Comparison of ENCODE assay signal across 20 mouse cellular contexts in the genomic region with DNA sequence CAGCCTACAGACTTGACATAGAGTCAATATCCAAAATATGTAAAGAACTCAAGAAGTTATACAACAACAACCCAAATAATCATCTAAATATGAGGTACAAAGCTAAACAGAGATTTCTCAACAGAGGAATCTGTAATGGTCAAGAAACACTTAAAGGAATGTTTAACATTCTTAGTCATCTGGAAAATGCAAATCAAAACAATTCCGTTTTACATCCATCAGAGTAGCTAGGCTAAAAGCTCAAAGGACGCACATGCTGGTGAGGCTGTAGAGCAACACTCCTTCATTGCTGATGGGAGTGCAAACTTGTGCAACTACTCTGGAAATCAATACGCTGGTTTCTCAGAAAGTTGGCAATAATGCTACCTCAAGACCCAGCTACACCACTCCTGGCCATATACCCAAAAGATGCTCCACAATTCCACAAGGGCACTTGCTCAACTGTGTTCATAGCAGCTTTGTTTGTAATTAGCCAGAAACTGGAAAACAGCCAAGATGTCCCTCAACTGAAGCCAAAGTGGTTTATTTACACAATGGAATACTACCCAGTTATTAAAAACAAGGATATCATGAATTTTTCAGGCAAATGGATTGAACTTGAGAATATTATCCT. TPM values are rescaled to one million over a fixed set of nuclear protein-coding genes. Genes with fewer than 3 reads are reported as not detected.
A peak's percentile ranks its signal among the peaks of the same experiment; 100 is the strongest.
DNase-seq lines count a peak whose midpoint lies in the region; TF ChIP-seq lines count a peak whose summit lies in the region.
"Had no signal": no experiment of that assay in that cellular context is flagged by ENCODE, and none has a peak within 500 bp of the region (broad histone marks: within the 10 kb centered on the region; RNA-seq: fewer than 3 reads in every experiment).

No protein-coding gene starts in this region.

- 18% methylated on average over 3 of the region's 3 CpGs for WGBS in liver, adult 2 months

- no peak overlapping the region; the same call in 1 of the 2 replicates for H3K27ac ChIP-seq in liver, adult 2 months (replicated peaks; ENCODE audit: insufficient read depth, low read depth, low read length)
- H3K27ac ChIP-seq: heart, embryonic 13.5 days; hindbrain, embryonic 10.5 days; layer of hippocampus, adult 2 months; left cerebral cortex, adult 2 months; limb, embryonic 13.5 days; macrophage; midbrain, embryonic 13.5 days had no signal

- peaks cover 5% of the 10 kb centered on the region; the same call in 1 of the 2 replicates for H3K79me2 ChIP-seq in liver, adult 2 months (ENCODE audit: control insufficient read depth, insufficient read depth, low read length)

- peak; percentile 45 for DNase-seq in gastrocnemius, adult 18-20 months (ENCODE audit: low spot score)
- no peak for DNase-seq in gastrocnemius, postnatal 25 days
- peak; percentile 99 for DNase-seq in liver, adult 2 months (ENCODE audit: extremely low read depth, low read depth, low spot score)
- DNase-seq in liver (no peak), adipocyte (ENCODE audit: low spot score) (peak; percentile 86)
- DNase-seq in lung, postnatal 36 days, result peak; percentile 77
- no peak for DNase-seq in right cerebral cortex, adult 18-20 months
- DNase-seq: adrenal gland, postnatal 36 days; embryo, embryonic 11 days; gastrocnemius, postnatal 36 days had no signal

- H3K9ac ChIP-seq in liver, adult 2 months (ENCODE audit: low read depth, low read length), result no peak overlapping the region
- H3K9ac ChIP-seq: heart, embryonic 13.5 days; limb, embryonic 13.5 days; midbrain, embryonic 13.5 days had no signal

- TF ChIP-seq POLR2A in liver, adult 2 months (IDR thresholded peaks at IDR 0.05; ENCODE audit: extremely low read depth, insufficient read depth, low read length), result no peak

- TF ChIP-seq CTCF in liver, adult 2 months (IDR thresholded peaks at IDR 0.05; ENCODE audit: low read depth, low read length), result no peak

- H3K36me3 ChIP-seq in liver, adult 2 months (ENCODE audit: control insufficient read depth, insufficient read depth, low read length), result peaks cover 13% of the 10 kb centered on the region
- H3K36me3 ChIP-seq: heart, embryonic 13.5 days; hindbrain, embryonic 10.5 days; limb, embryonic 13.5 days; midbrain, embryonic 13.5 days had no signal

- H3K4me1 ChIP-seq in liver, adult 2 months (ENCODE audit: control insufficient read depth, insufficient read depth, low read length), result peaks cover 15% of the 10 kb centered on the region; the same call in 1 of the 2 replicates
- H3K4me1 ChIP-seq: hindbrain, embryonic 10.5 days; limb, embryonic 13.5 days; midbrain, embryonic 13.5 days had no signal

- H3K27me3 ChIP-seq in liver, adult 2 months (ENCODE audit: control insufficient read depth, insufficient read depth, low read length), result no peaks in the 10 kb centered on the region
- H3K27me3 ChIP-seq: heart, embryonic 13.5 days; limb, embryonic 13.5 days; midbrain, embryonic 13.5 days had no signal

- no peak overlapping the region for H3K4me3 ChIP-seq in liver, adult 2 months (ENCODE audit: insufficient read depth, low read depth, low read length)
- H3K4me3 ChIP-seq: heart, embryonic 13.5 days; hindbrain, embryonic 10.5 days; layer of hippocampus, adult 2 months; left cerebral cortex, adult 2 months; limb, embryonic 13.5 days; midbrain, embryonic 13.5 days; myocyte had no signal

RNA-seq across cellular contexts. Expression of a gene that starts 41.9 kb away (rescaled TPM):
- total RNA-seq in gastrocnemius, adult 18-20 months (2021), result 10 to 100 TPM; 54.9 to 94.0 TPM
- 10 to 100 TPM; 61.8 to 71.7 TPM for total RNA-seq in gastrocnemius, postnatal 25 days (2021)
- total RNA-seq in liver, adult 2 months (2014; rRNA removed), result 521 and 532 TPM in 2 replicates
- polyA plus RNA-seq in liver, adult 2 months (2012; rRNA removed), result 124 and 141 TPM in 2 replicates
- polyA plus RNA-seq: hindbrain, embryonic 10.5 days; limb, embryonic 13.5 days had no signal

RNA-seq across cellular contexts. Expression of a gene that starts 52.9 kb away (rescaled TPM):
- total RNA-seq in gastrocnemius, adult 18-20 months (2021), result under 1 TPM in 1 of 2 experiments, not detected in 1; 0.12 TPM
- under 1 TPM in 1 of 2 experiments, not detected in 1; 0.19 TPM for total RNA-seq in gastrocnemius, postnatal 25 days (2021)
- total RNA-seq in liver, adult 2 months (2014; rRNA removed), result 0.74 and 1.1 TPM in 2 replicates
- 0.15 TPM in 1 of 2 replicates, not detected in the other for polyA plus RNA-seq in liver, adult 2 months (2012; rRNA removed)
- total RNA-seq: layer of hippocampus, adult 2 months; left cerebral cortex, adult 2 months had no signal
- polyA plus RNA-seq: C2C12; forebrain, embryonic 16.5 days; heart, embryonic 13.5 days; hindbrain, embryonic 10.5 days; midbrain, embryonic 13.5 days had no signal

Comparison
In these comparisons a context has a peak if more than half of its experiments do, and no peak if none do; other contexts are left out.
1. DNase-seq: peak in gastrocnemius, adult 18-20 months (single experiment), liver, adult 2 months (single experiment), adipocyte (single experiment) and lung, postnatal 36 days (single experiment); none in gastrocnemius, postnatal 25 days (single experiment), liver (single experiment) and right cerebral cortex, adult 18-20 months (single experiment).